Mouse (Mus musculus) limb, embryonic 14.5 days (tissue): ENCODE measurements around the gene Snx1. TPM values are rescaled to one million over a fixed set of nuclear protein-coding genes. Genes with fewer than 3 reads are reported as not detected.

Experiments
- ATAC-seq: fragments of 200-750 bp; cut with Nextera tagmentation; 2 replicates; pipeline ENCODE4 v1.8.0; 2017; ENCODE audit warnings: low read depth, moderate number of reproducible peaks, moderate TSS enrichment; ENCODE audit not compliant: low FRiP score
- DNase-seq: peaks from one replicate; pipeline ENCODE4 v3.0.0-alpha.2; 2015; ENCODE audit warnings: low spot score
- H3K27ac ChIP-seq: fragments of 300-500 bp; sonication (generic); replicated peaks from 2 replicates; pipeline ENCODE4 v1.5.1; 2014; ENCODE audit warnings: low read depth, mild to moderate bottlenecking, low read length, moderate library complexity, mixed read lengths
- H3K27me3 ChIP-seq: fragments of 300-500 bp; sonication (generic); 2 replicates; pipeline ENCODE4 v1.6.1; 2014; ENCODE audit warnings: low read length, mixed read lengths; ENCODE audit not compliant: control insufficient read depth, insufficient read depth
- H3K36me3 ChIP-seq: fragments of 300-500 bp; sonication (generic); 2 replicates; pipeline ENCODE4 v1.6.1; 2014; ENCODE audit warnings: mild to moderate bottlenecking, low read length, moderate library complexity, mixed read lengths; ENCODE audit not compliant: control insufficient read depth, insufficient read depth
- H3K4me1 ChIP-seq: fragments of 300-500 bp; sonication (generic); 2 replicates; pipeline ENCODE4 v1.6.1; 2014; ENCODE audit warnings: antibody characterized with exemption, low read length, mixed read lengths; ENCODE audit not compliant: control insufficient read depth, insufficient read depth
- H3K4me2 ChIP-seq: fragments of 300-500 bp; sonication (generic); replicated peaks from 2 replicates; pipeline ENCODE4 v1.6.1; 2014; ENCODE audit warnings: low read depth, mild to moderate bottlenecking, low read length, moderate library complexity; ENCODE audit not compliant: severe bottlenecking
- H3K4me3 ChIP-seq: fragments of 300-500 bp; sonication (generic); replicated peaks from 2 replicates; pipeline ENCODE4 v1.5.1; 2014; ENCODE audit warnings: low read length
- H3K9ac ChIP-seq: fragments of 300-500 bp; sonication (generic); 2 replicates; pipeline ENCODE4 v1.6.1; 2014; ENCODE audit warnings: mild to moderate bottlenecking, low read depth, low read length, moderate library complexity; ENCODE audit not compliant: severe bottlenecking
- H3K9me3 ChIP-seq: fragments of 300-500 bp; sonication (generic); 2 replicates; pipeline ENCODE4 v1.6.1; 2016; ENCODE audit warnings: low read length; ENCODE audit not compliant: control insufficient read depth
- POLR2A ChIP-seq: fragments of 200-500 bp; IDR thresholded peaks from 2 replicates; pipeline ENCODE4 v1.8.0; 2012; ENCODE audit warnings: inconsistent platforms, mild to moderate bottlenecking, moderate library complexity, borderline replicate concordance; ENCODE audit not compliant: insufficient read depth, insufficient read length; ENCODE audit errors: extremely low read depth
- WGBS: fragments of 180-500 bp; shearing (Covaris S2); extraction: QIAGEN DNeasy Blood & Tissue Kit; methylation state at CpG from one replicate; pipeline ENCODE4 v1.1.7; 2014; 5-methylcytosine and 5-hydroxymethylcytosine counted together
- polyA plus RNA-seq, 2 experiments: library from polyadenylated mRNA; depleted of rRNA in 1 of 2; stranded (reverse) in 1 of 2; unstranded in 1 of 2; fragments of >200 nt; fragmentation: Nextera tagmentation in 1 of 2; extraction: Ambion mirVana in 1 of 2; gene quantifications; 2 replicates each; pipeline versions ENCODE4 v1.2.1 to v1.2.3; 2012 to 2014

The Snx1 gene
- polyA plus RNA-seq, 2 experiments = 111 to 123 TPM

GRCm38 (mm10) chr9:66114341-66114740, 12.0 kb downstream of the Snx1 start:
- H3K9me3 ChIP-seq = no peaks in the 10 kb centered on the region
- H3K4me1 ChIP-seq = no peaks in the 10 kb centered on the region
- no peak for ATAC-seq
- 95% methylated on average over 3 of the region's 3 CpGs for WGBS
- no peak for DNase-seq
- no peak overlapping the region for H3K9ac ChIP-seq
- H3K4me3 ChIP-seq = no peak overlapping the region
- H3K27ac ChIP-seq = no peak overlapping the region
- no peak for TF ChIP-seq POLR2A
- H3K4me2 ChIP-seq = no peak overlapping the region
- H3K36me3 ChIP-seq = peaks cover 16% of the 10 kb centered on the region
- no peaks in the 10 kb centered on the region for H3K27me3 ChIP-seq

GRCm38 (mm10) chr9:66110611-66111379, 15.6 kb downstream of the Snx1 start:
- no peaks in the 10 kb centered on the region for H3K4me1 ChIP-seq
- no peak overlapping the region for H3K27ac ChIP-seq
- H3K4me2 ChIP-seq = no peak overlapping the region
- no peaks in the 10 kb centered on the region for H3K27me3 ChIP-seq
- H3K36me3 ChIP-seq = peaks cover 39% of the 10 kb centered on the region
- no peak overlapping the region for H3K4me3 ChIP-seq
- ATAC-seq (no peak), DNase-seq (no peak)
- no peak overlapping the region for H3K9ac ChIP-seq
- no peak for TF ChIP-seq POLR2A
- 56% methylated on average over 8 of the region's 8 CpGs for WGBS
- no peaks in the 10 kb centered on the region for H3K9me3 ChIP-seq

DNA sequence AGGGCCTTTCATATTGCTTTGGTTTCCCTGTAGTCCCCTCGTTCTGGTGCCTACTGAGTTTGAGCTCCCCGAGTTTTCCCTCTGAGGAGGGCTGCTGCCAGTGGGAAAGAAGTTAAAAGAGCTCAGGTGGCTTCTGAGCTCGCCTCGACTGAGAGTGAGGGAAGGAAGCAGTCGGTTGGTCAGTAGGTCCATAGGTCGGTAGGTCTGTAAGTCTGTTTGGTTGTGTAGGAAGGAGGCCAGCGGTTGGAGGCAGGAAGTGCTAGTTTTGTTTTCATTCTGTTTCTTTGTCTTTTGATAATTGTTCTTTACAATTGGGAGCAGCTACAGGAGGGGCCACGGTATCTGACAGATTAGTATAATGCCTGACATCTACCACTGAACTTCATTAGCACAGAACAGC, 16.3 kb downstream of the Snx1 start:
- TF ChIP-seq POLR2A = no peak
- Histone ChIP-seq H3K27ac (no peak overlapping the region), H3K9me3 (no peaks in the 10 kb centered on the region)

DNA sequence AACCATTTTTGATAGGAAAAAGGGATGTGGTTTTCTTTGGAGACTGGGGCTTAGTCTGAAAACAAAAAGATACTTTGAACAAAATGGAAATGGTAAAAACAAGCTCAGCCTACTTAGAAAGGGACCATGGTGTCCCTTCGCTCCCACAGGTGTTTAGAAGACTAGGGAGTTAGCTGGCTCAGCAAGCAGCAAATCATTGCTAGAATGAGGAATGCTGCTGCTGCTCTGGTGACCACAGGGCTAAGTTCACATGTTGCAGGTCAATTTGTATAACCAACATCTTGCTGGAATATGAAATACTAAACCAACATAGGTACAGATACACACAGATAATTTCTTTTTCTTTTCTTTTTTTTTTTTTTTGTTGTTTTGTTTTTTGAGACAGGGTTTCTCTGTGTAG, 16.8 kb downstream of the Snx1 start:
- Histone ChIP-seq H3K9ac (no peak overlapping the region), H3K9me3 (no peaks in the 10 kb centered on the region), H3K4me2 (no peak overlapping the region), H3K4me1 (no peaks in the 10 kb centered on the region), H3K4me3 (no peak overlapping the region), H3K36me3 (peaks cover 44% of the 10 kb centered on the region), H3K27ac (no peak overlapping the region), H3K27me3 (no peaks in the 10 kb centered on the region)
- DNase-seq = no peak
- 91% methylated on average over 1 of the region's 1 CpGs for WGBS
- TF ChIP-seq POLR2A = no peak
- ATAC-seq = no peak

More for the DNA sequence above, 16.3 kb downstream of the Snx1 start:
- no peak overlapping the region for H3K4me2 ChIP-seq
- DNase-seq (no peak), ATAC-seq (no peak)
- H3K27me3 ChIP-seq = no peaks in the 10 kb centered on the region
- H3K36me3 ChIP-seq = peaks cover 41% of the 10 kb centered on the region
- 72% methylated on average over 8 of the region's 8 CpGs for WGBS
- no peak overlapping the region for H3K4me3 ChIP-seq
- no peaks in the 10 kb centered on the region for H3K4me1 ChIP-seq
- H3K9ac ChIP-seq = no peak overlapping the region

DNA sequence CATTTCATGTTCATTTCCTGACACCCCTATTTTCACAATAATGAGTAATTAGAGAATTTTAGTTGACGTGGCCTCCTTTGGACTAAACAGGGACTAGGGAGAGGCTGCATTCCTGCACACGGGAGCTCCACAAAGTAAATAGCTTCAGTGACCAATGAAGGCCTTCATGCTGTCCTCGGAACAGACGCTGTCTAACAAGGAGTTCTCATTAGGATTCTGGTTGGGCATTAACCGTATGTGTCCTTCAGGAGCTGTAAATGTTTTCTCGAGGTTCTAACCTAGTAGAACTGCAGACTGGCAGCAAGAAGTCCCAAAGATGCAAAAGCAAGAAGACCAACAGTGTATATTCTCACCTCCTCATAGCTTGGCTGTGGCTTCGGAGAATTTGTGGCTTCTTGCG, 21.2 kb downstream of the Snx1 start:
- Histone ChIP-seq H3K27ac (no peak overlapping the region), H3K27me3 (no peaks in the 10 kb centered on the region), H3K36me3 (peaks cover 72% of the 10 kb centered on the region), H3K4me2 (no peak overlapping the region), H3K9me3 (no peaks in the 10 kb centered on the region), H3K4me3 (no peak overlapping the region), H3K9ac (no peak overlapping the region), H3K4me1 (no peaks in the 10 kb centered on the region)
- TF ChIP-seq POLR2A = no peak
- DNase-seq = no peak
- ATAC-seq = no peak
- 92% methylated on average over 8 of the region's 8 CpGs for WGBS
